Mouse (Mus musculus) erythroblast, embryonic 14.5 days (primary cell): Measurements from ENCODE around the gene Poc1a.

Source experiments
- GATA1 ChIP-seq: IDR thresholded peaks from 2 replicates; pipeline ENCODE4 v1.6.1; 2012; ENCODE audit warnings: low read length, inconsistent platforms, mixed read lengths
- TAL1 ChIP-seq: IDR thresholded peaks from 3 replicates; pipeline ENCODE4 v1.6.1; 2012; ENCODE audit warnings: low read length, inconsistent platforms, mixed read lengths

DNA sequence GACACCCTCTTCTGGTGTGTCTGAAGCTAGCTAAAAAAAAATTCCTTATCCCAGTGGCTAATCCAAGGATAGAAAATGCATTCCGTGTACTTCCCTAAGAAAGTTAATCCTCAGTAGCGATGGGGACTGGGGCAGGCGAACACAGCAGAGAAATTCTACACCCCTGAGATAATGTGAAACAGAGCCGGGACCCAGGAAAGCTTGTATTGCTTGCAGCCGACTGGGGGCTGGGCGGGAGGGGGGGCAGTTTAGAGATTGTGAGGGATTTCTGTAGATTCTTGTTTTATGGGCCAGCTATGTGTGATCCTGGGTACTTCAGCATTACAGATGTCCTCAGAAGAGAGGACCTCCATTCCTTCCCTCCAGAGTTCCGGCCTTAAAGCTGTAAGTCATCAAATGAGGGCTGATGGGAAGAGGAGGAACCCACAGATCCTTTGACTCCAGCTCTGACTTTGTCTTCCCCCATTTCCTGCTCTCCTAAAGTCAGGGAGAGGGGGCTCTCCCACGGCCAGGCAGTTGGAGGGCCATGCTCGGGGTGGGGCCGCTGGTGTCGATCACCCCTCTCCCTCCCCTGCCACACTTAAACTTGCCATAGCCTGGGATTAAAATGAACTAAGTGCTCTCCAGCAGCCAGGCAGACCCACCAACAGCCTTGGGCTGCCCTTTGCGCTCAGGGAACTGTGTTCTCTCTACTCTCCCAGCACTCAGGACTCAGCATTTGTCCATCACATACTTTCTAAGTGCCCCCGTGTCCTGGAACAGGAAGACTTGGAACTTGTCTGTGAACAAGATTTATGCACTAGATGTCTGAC lies 59.8 kb downstream of the Poc1a start:
- no peak for TF ChIP-seq GATA1
- TF ChIP-seq TAL1: no peak
